Mouse (Mus musculus) liver, adult 2 months (tissue): Measurements from ENCODE around the gene Slc23a2.

Experiments used
- CTCF ChIP-seq: fragments of 200-500 bp; IDR thresholded peaks from 2 replicates; pipeline ENCODE4 v1.5.1; 2011; ENCODE audit warnings: low read depth, low read length, control low read depth
- POLR2A ChIP-seq: fragments of 200-500 bp; IDR thresholded peaks from 2 replicates; pipeline ENCODE4 v1.6.1; 2011; ENCODE audit warnings: low read length, control low read depth; ENCODE audit not compliant: insufficient read depth; ENCODE audit errors: extremely low read depth

GRCm38 (mm10) chr2:132028107-132028506 is 116.8 kb downstream of the Slc23a2 start:
- TF ChIP-seq CTCF = no peak
- no peak for TF ChIP-seq POLR2A
